ENCODE assay signal across 8 mouse cellular contexts in the genomic region with DNA sequence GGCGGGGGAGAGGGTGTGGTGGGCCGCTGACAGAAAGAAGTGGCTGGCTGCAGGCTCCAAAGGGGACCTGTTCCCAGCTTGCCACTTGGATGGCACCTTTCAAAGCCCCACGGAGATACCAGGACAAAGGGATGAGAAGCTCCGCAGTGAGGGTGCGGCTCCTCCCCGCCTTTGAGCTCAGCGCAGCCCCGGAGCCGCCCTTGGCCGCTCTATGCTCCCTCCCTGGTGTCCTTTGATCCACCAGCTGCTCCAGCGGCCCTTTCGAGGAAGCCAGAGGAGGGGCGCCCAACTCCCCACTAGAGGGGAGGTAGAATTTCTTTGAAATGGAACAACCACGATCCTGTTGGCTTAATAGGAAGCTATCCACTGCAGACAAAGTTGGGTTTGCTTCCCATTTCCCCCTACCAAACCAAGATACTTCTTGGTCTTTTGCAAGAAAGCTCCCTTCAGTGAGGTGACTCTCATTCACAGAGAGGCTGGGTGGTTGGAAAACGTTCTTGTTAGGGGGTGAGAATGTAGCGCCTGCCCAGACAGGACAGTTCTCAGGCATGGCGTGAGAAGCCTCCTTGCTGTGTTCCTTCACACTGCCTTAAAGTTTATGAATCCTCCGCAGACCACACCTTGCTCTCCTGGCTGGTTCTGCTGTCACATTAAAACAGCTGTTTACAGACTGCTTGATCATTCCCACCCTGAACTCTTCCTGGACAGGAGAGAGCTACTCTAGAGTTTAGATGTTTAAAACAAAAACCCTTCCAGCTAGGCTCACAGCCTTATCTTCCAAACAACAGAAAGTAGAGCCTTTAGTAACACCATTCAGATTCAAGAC. TPM values are rescaled to one million over a fixed set of nuclear protein-coding genes. Genes with fewer than 3 reads are reported as not detected.
DNase-seq lines count a peak whose midpoint lies in the region; ATAC-seq lines count a peak whose summit lies in the region.

No protein-coding gene starts in this region.

- H3K9me3 ChIP-seq in forebrain, embryonic 12.5 days: no peaks in the 10 kb centered on the region
- H3K9me3 ChIP-seq in midbrain, embryonic 15.5 days: no peaks in the 10 kb centered on the region

- H3K9ac ChIP-seq in forebrain, embryonic 12.5 days: peak overlapping the region; percentile 33; the same call in 1 of the 2 replicates
- 0 out of 2 replicates have a peak overlapping the region, but pooled peaks have one; percentile 5 for H3K9ac ChIP-seq in midbrain, embryonic 15.5 days

- H3K36me3 ChIP-seq in forebrain, embryonic 12.5 days (replicated peaks): no peaks in the 10 kb centered on the region
- no peaks in the 10 kb centered on the region for H3K36me3 ChIP-seq in midbrain, embryonic 15.5 days (replicated peaks)

- peak overlapping the region; percentile 26 for H3K4me3 ChIP-seq in forebrain, embryonic 12.5 days (replicated peaks)
- peak overlapping the region; percentile 10 for H3K4me3 ChIP-seq in midbrain, embryonic 15.5 days

- H3K4me1 ChIP-seq in forebrain, embryonic 12.5 days: peaks cover 30% of the 10 kb centered on the region
- H3K4me1 ChIP-seq in midbrain, embryonic 15.5 days: peaks cover 11% of the 10 kb centered on the region

- H3K4me2 ChIP-seq in forebrain, embryonic 12.5 days: peak overlapping the region; percentile 52
- H3K4me2 ChIP-seq in midbrain, embryonic 15.5 days: peak overlapping the region; percentile 46

- peak; percentile 11 for DNase-seq in right cerebral cortex, postnatal 4 days
- no peak for DNase-seq in right cerebral cortex, postnatal 36 days (ENCODE audit: low spot score in 2 of 2)
- peak; percentile 9 for DNase-seq in induced T-regulatory cell, adult 2 months (ENCODE audit: low read depth)
- DNase-seq in ovary, postnatal 10 days (ENCODE audit: low spot score): no peak
- DNase-seq in yolk sac, embryonic 10.5 days (ENCODE audit: low spot score): no peak

- ATAC-seq in forebrain, embryonic 12.5 days (ENCODE audit: low FRiP score): no peak
- no peak; the same call in 1 of the 2 replicates for ATAC-seq in midbrain, embryonic 15.5 days (replicated peaks)
- no peak for ATAC-seq in CD4-positive, CD25-positive, alpha-beta regulatory T cell, adult 4 months

- 8% methylated on average over 18 of the region's 18 CpGs for WGBS in forebrain, embryonic 12.5 days
- 10% methylated on average over 18 of the region's 18 CpGs for WGBS in midbrain, embryonic 15.5 days

- no peak overlapping the region for H3K27ac ChIP-seq in forebrain, embryonic 12.5 days
- no peak overlapping the region for H3K27ac ChIP-seq in midbrain, embryonic 15.5 days

- H3K27me3 ChIP-seq in forebrain, embryonic 12.5 days: peaks cover 58% of the 10 kb centered on the region
- H3K27me3 ChIP-seq in midbrain, embryonic 15.5 days (replicated peaks): peaks cover 31% of the 10 kb centered on the region

RNA-seq across cellular contexts. Expression of a gene that starts 45.9 kb away (rescaled TPM):
- polyA plus RNA-seq in forebrain, embryonic 12.5 days (2016; fragmentation: Nextera tagmentation; extraction: Ambion mirVana): 25.8 and 25.9 TPM in 2 replicates
- polyA plus RNA-seq in midbrain, embryonic 15.5 days (2015; fragmentation: Nextera tagmentation; extraction: Ambion mirVana): 25.3 and 27.3 TPM in 2 replicates
- polyA plus RNA-seq in CD4-positive, CD25-positive, alpha-beta regulatory T cell, adult 4 months (2017; shearing (Covaris generic)): 10 to 100 TPM; 11.1 to 13.1 TPM

RNA-seq across cellular contexts. Expression of a gene that starts 49.9 kb away (rescaled TPM):
- 0.27 and 0.32 TPM in 2 replicates for polyA plus RNA-seq in forebrain, embryonic 12.5 days (2016; fragmentation: Nextera tagmentation; extraction: Ambion mirVana)
- polyA plus RNA-seq in midbrain, embryonic 15.5 days (2015; fragmentation: Nextera tagmentation; extraction: Ambion mirVana): 0.72 and 0.88 TPM in 2 replicates
- not detected for polyA plus RNA-seq in CD4-positive, CD25-positive, alpha-beta regulatory T cell, adult 4 months (2017; shearing (Covaris generic))

RNA-seq across cellular contexts. Expression of a gene that starts 54.1 kb away (rescaled TPM):
- polyA plus RNA-seq in forebrain, embryonic 12.5 days (2016; fragmentation: Nextera tagmentation; extraction: Ambion mirVana): 0.52 and 0.85 TPM in 2 replicates
- 1.3 and 1.4 TPM in 2 replicates for polyA plus RNA-seq in midbrain, embryonic 15.5 days (2015; fragmentation: Nextera tagmentation; extraction: Ambion mirVana)
- polyA plus RNA-seq in CD4-positive, CD25-positive, alpha-beta regulatory T cell, adult 4 months (2017; shearing (Covaris generic)): not detected

Comparison
In these comparisons a context has a peak if more than half of its experiments do, and no peak if none do; other contexts are left out.
1. DNase-seq: peak in right cerebral cortex, postnatal 4 days (single experiment) and induced T-regulatory cell, adult 2 months (single experiment); none in right cerebral cortex, postnatal 36 days (0 of 2), ovary, postnatal 10 days (single experiment) and yolk sac, embryonic 10.5 days (single experiment).